Mouse (Mus musculus) CH12.LX (cell line): ENCODE results near the gene Gm20388. TPM values are rescaled to one million over a fixed set of nuclear protein-coding genes. Genes with fewer than 3 reads are reported as not detected.

Experiments used
- DNase-seq: peaks from one replicate; pipeline ENCODE4 v3.0.0-alpha.2; 2013; ENCODE audit errors: extremely low read depth
- H3K27ac ChIP-seq: 2 replicates; pipeline ENCODE4 v1.5.1; 2012; ENCODE audit warnings: low read depth, mild to moderate bottlenecking, control low read depth, moderate library complexity; ENCODE audit not compliant: insufficient read depth
- H3K27me3 ChIP-seq: replicated peaks from 2 replicates; pipeline ENCODE3; 2012; ENCODE audit warnings: inconsistent platforms
- H3K36me3 ChIP-seq, 2 experiments: replicated peaks in 1 of 2; 2 replicates each; pipeline versions ENCODE3 to v1.6.1; 2012; ENCODE audit warnings: inconsistent platforms in 1 of 2, low read length in 1 of 2, mild to moderate bottlenecking in 1 of 2, mixed read lengths in 1 of 2, moderate library complexity in 1 of 2; ENCODE audit not compliant: control insufficient read depth in 1 of 2, insufficient read depth in 1 of 2
- H3K4me1 ChIP-seq, 2 experiments: 2 replicates each; pipeline ENCODE4 v1.6.1; 2012; ENCODE audit warnings: inconsistent platforms in 1 of 2, moderate library complexity in 1 of 2; ENCODE audit not compliant: insufficient read depth in 2 of 2, control insufficient read depth in 1 of 2
- H3K4me2 ChIP-seq: 2 replicates; pipeline ENCODE4 v1.6.1; 2012; ENCODE audit warnings: low read depth, mild to moderate bottlenecking, control low read depth; ENCODE audit not compliant: poor library complexity, insufficient read depth, severe bottlenecking
- H3K4me3 ChIP-seq, 3 experiments: fragments of 150-350 bp in 1 of 3; sonication (generic) in 1 of 3; replicated peaks in 1 of 3; 2 replicates each; pipeline versions ENCODE3 to v1.5.1; 2011 to 2012; ENCODE audit warnings: low read depth in 2 of 3, low read length in 2 of 3, mild to moderate bottlenecking in 2 of 3, moderate library complexity in 2 of 3, control low read depth in 1 of 3, improper control_type of control experiment in 1 of 3, inconsistent platforms in 1 of 3, mixed read lengths in 1 of 3; ENCODE audit not compliant: poor library complexity in 1 of 3
- H3K79me2 ChIP-seq: replicated peaks from 2 replicates; pipeline ENCODE4 v1.6.1; 2012; ENCODE audit warnings: mild to moderate bottlenecking, moderate library complexity; ENCODE audit not compliant: control insufficient read depth, poor library complexity, insufficient read depth, severe bottlenecking; ENCODE audit errors: extremely low read depth
- H3K9ac ChIP-seq: 2 replicates; pipeline ENCODE4 v1.6.1; 2012; ENCODE audit warnings: low read depth, mild to moderate bottlenecking, control low read depth, moderate library complexity; ENCODE audit not compliant: insufficient read depth
- H3K9me3 ChIP-seq: replicated peaks from 2 replicates; pipeline ENCODE3; 2012; ENCODE audit warnings: low read length, inconsistent platforms, mixed read lengths
- BHLHE40 ChIP-seq: IDR thresholded peaks from 2 replicates; pipeline ENCODE4 v1.6.1; 2011; ENCODE audit warnings: mild to moderate bottlenecking, low read depth, low read length, improper control_type of control experiment
- CHD1 ChIP-seq: IDR thresholded peaks from 2 replicates; pipeline ENCODE4 v1.6.1; 2012; ENCODE audit warnings: low read depth, low read length, improper control_type of control experiment, inconsistent platforms
- CTCF ChIP-seq, 2 experiments: IDR thresholded peaks in 1 of 2; conservative IDR thresholded peaks in 1 of 2; 2 replicates each; pipeline ENCODE4 v1.5.1; 2011 to 2012; ENCODE audit warnings: low read depth in 2 of 2, low read length in 2 of 2, improper control_type of control experiment in 1 of 2, inconsistent platforms in 1 of 2, mild to moderate bottlenecking in 1 of 2, moderate library complexity in 1 of 2
- E2F4 ChIP-seq: IDR thresholded peaks from 2 replicates; pipeline ENCODE4 v1.6.1; 2011; ENCODE audit warnings: low read depth, low read length, improper control_type of control experiment; ENCODE audit not compliant: insufficient replicate concordance
- EP300 ChIP-seq: IDR thresholded peaks from 2 replicates; pipeline ENCODE4 v1.6.1; 2011; ENCODE audit warnings: low read length, improper control_type of control experiment
- ETS1 ChIP-seq: conservative IDR thresholded peaks from 2 replicates; pipeline ENCODE4 v1.6.1; 2012; ENCODE audit warnings: low read depth, mild to moderate bottlenecking, inconsistent platforms, low read length, improper control_type of control experiment, moderate library complexity
- JUND ChIP-seq: conservative IDR thresholded peaks from 2 replicates; pipeline ENCODE4 v1.6.1; 2011; ENCODE audit warnings: low read depth, low read length, improper control_type of control experiment
- KAT2A ChIP-seq: IDR thresholded peaks from 2 replicates; pipeline ENCODE4 v1.6.1; 2012; ENCODE audit warnings: low read length, improper control_type of control experiment, inconsistent platforms; ENCODE audit not compliant: insufficient replicate concordance
- MAX ChIP-seq: IDR thresholded peaks from 2 replicates; pipeline ENCODE4 v1.6.1; 2011; ENCODE audit warnings: low read length, improper control_type of control experiment
- MAZ ChIP-seq: IDR thresholded peaks from 2 replicates; pipeline ENCODE4 v1.6.1; 2012; ENCODE audit warnings: low read depth, mild to moderate bottlenecking, inconsistent platforms, low read length, improper control_type of control experiment, moderate library complexity
- MEF2A ChIP-seq: IDR thresholded peaks from 2 replicates; pipeline ENCODE4 v1.6.1; 2014; ENCODE audit warnings: low read depth, mild to moderate bottlenecking, inconsistent platforms, low read length, improper control_type of control experiment, borderline replicate concordance
- MXI1 ChIP-seq: IDR thresholded peaks from 2 replicates; pipeline ENCODE4 v1.6.1; 2011; ENCODE audit warnings: mild to moderate bottlenecking, low read depth, low read length, improper control_type of control experiment
- MYC ChIP-seq: IDR thresholded peaks from 2 replicates; pipeline ENCODE4 v1.6.1; 2011; ENCODE audit warnings: low read depth, mild to moderate bottlenecking, improper control_type of control experiment, low read length
- NELFE ChIP-seq: IDR thresholded peaks from 2 replicates; pipeline ENCODE4 v1.6.1; 2011; ENCODE audit warnings: low read depth, low read length, improper control_type of control experiment
- PAX5 ChIP-seq: IDR thresholded peaks from 2 replicates; pipeline ENCODE4 v1.6.1; 2012; ENCODE audit warnings: low read length, inconsistent platforms, mixed read lengths
- POLR2A ChIP-seq: IDR thresholded peaks from 2 replicates; pipeline ENCODE4 v1.6.1; 2011; ENCODE audit warnings: low read depth, mild to moderate bottlenecking, improper control_type of control experiment, low read length
- RCOR1 ChIP-seq: conservative IDR thresholded peaks from 2 replicates; pipeline ENCODE4 v1.6.1; 2012; ENCODE audit warnings: low read depth, mild to moderate bottlenecking, inconsistent platforms, low read length, improper control_type of control experiment
- SIN3A ChIP-seq: IDR thresholded peaks from 2 replicates; pipeline ENCODE4 v1.6.1; 2012; ENCODE audit warnings: low read length, improper control_type of control experiment, inconsistent platforms
- SMC3 ChIP-seq: IDR thresholded peaks from 2 replicates; pipeline ENCODE4 v1.6.1; 2011; ENCODE audit warnings: low read depth, low read length, improper control_type of control experiment
- USF1 ChIP-seq: IDR thresholded peaks from 2 replicates; pipeline ENCODE4 v1.6.1; 2014; ENCODE audit warnings: low read depth, mild to moderate bottlenecking, inconsistent platforms, low read length, improper control_type of control experiment
- USF2 ChIP-seq: conservative IDR thresholded peaks from 2 replicates; pipeline ENCODE4 v1.6.1; 2011; ENCODE audit warnings: low read depth, low read length, improper control_type of control experiment
- ZC3H11A ChIP-seq: IDR thresholded peaks from 2 replicates; pipeline ENCODE4 v1.6.1; 2012; ENCODE audit warnings: low read depth, mild to moderate bottlenecking, inconsistent platforms, low read length, improper control_type of control experiment
- ZKSCAN1 ChIP-seq: IDR thresholded peaks from 2 replicates; pipeline ENCODE4 v1.6.1; 2012; ENCODE audit warnings: low read depth, inconsistent platforms, low read length, improper control_type of control experiment, borderline replicate concordance
- ZMIZ1 ChIP-seq: IDR thresholded peaks from 2 replicates; pipeline ENCODE4 v1.6.1; 2012; ENCODE audit warnings: low read depth, mild to moderate bottlenecking, inconsistent platforms, low read length, improper control_type of control experiment
- ZNF384 ChIP-seq: IDR thresholded peaks from 2 replicates; pipeline ENCODE4 v1.6.1; 2012; ENCODE audit warnings: low read depth, low read length, improper control_type of control experiment, inconsistent platforms
- dilution Hi-C: fragments of 300-500 bp; cut with MboI; formaldehyde crosslinking; loops from 2 replicates; pipeline ENCODE4 v1.14.3; 2020; ENCODE audit warnings: low sequenced_read_pairs; ENCODE audit not compliant: extremely low pct_unique_long_range_greater_than_20kb, extremely low pct_ligation_motif_present
- in situ Hi-C: fragments of 300-500 bp; cut with MboI; formaldehyde crosslinking; loops from 3 replicates; pipeline ENCODE4 v1.14.3; 2019; ENCODE audit warnings: low sequenced_read_pairs, low pct_ligation_motif_present, low pct_unique_long_range_greater_than_20kb, mixed read lengths
- polyA plus RNA-seq: library from polyadenylated mRNA; unstranded; fragments of >175 nt; gene quantifications from 2 replicates; pipeline ENCODE4 v1.2.1, GENCODE M21; 2012; ENCODE audit warnings: low read depth; ENCODE audit not compliant: insufficient read length
- total RNA-seq, 2 experiments: library from RNA; depleted of rRNA; stranded (reverse); fragments of 300-350 nt in 1 of 2; fragments of >200 nt in 1 of 2; gene quantifications; 2 replicates each; pipeline ENCODE4 v1.2.3; 2012 to 2014

Gene Gm20388
- total and polyA plus RNA-seq, 3 experiments, result 14.8 to 26.3 (median 22.2) TPM

- Histone ChIP-seq H3K27ac (no peak overlapping the region), H3K9ac (no peak overlapping the region), H3K27me3 (peaks cover 83% of the 10 kb centered on the region), H3K9me3 (peaks cover 19% of the 10 kb centered on the region), H3K36me3 (no peaks in the 10 kb centered on the region), H3K4me2 (no peak overlapping the region), H3K4me1 (no peaks in the 10 kb centered on the region), H3K4me3 (no peak overlapping the region), H3K79me2 (no peaks in the 10 kb centered on the region)
- TF ChIP-seq POLR2A (no peak), SMC3 (no peak), ZNF384 (no peak), ETS1 (no peak), MYC (no peak), JUND (no peak), SIN3A (no peak), ZMIZ1 (no peak), CTCF (conservative IDR thresholded peaks at IDR 0.05 in 1 of 2, IDR thresholded peaks at IDR 0.05 in 1 of 2; ENCODE audit: low read depth in 2 of 2, low read length in 2 of 2) (no peak), MAZ (no peak), EP300 (no peak), KAT2A (no peak), CHD1 (no peak), USF2 (no peak), MAX (no peak), BHLHE40 (no peak), USF1 (no peak), RCOR1 (no peak)
- no peak for DNase-seq
- in situ Hi-C loops (no loop called here), dilution Hi-C loops (no loop called here)
These were observed 988.3 kb downstream of the Gm20388 start for GRCm38 (mm10) chr8:120898828-120899407.

- in situ Hi-C loops, result no loop called here
- H3K9me3 ChIP-seq, result peaks cover 12% of the 10 kb centered on the region
- H3K27me3 ChIP-seq, result peaks cover 83% of the 10 kb centered on the region
These were observed 991.7 kb downstream of the Gm20388 start for GRCm38 (mm10) chr8:120902346-120902745.

More at GRCm38 (mm10) chr8:120902346-120902745, 991.7 kb downstream of the Gm20388 start:
- dilution Hi-C loops, result no loop called here
- Histone ChIP-seq H3K4me3 (no peak overlapping the region), H3K79me2 (no peaks in the 10 kb centered on the region), H3K4me1 (no peaks in the 10 kb centered on the region), H3K9ac (no peak overlapping the region), H3K4me2 (no peak overlapping the region), H3K36me3 (no peaks in the 10 kb centered on the region), H3K27ac (no peak overlapping the region)
- DNase-seq, result no peak
- TF ChIP-seq ZMIZ1 (no peak), ZKSCAN1 (no peak), MAX (no peak), EP300 (no peak), MEF2A (no peak), ZC3H11A (no peak), PAX5 (no peak), CHD1 (no peak), CTCF (conservative IDR thresholded peaks at IDR 0.05 in 1 of 2, IDR thresholded peaks at IDR 0.05 in 1 of 2; ENCODE audit: low read depth in 2 of 2, low read length in 2 of 2) (no peak), USF1 (no peak), MXI1 (no peak), USF2 (no peak), NELFE (no peak), E2F4 (no peak), SMC3 (no peak)
